9 mouse cellular contexts compared by ENCODE assay signal in genomic region chr14:62042305-62043116, GRCm38 (mm10).
A peak's percentile ranks its signal among the peaks of the same experiment; 100 is the strongest.
DNase-seq lines count a peak whose midpoint lies in the region; ATAC-seq and TF ChIP-seq lines count a peak whose summit lies in the region.
"Had no signal": no experiment of that assay in that cellular context is flagged by ENCODE, and none has a peak within 500 bp of the region (broad histone marks: within the 10 kb centered on the region; RNA-seq: fewer than 3 reads in every experiment).

No protein-coding gene starts in this region.

- no peaks in the 10 kb centered on the region for H3K36me3 ChIP-seq in midbrain, embryonic 13.5 days
- no peaks in the 10 kb centered on the region for H3K36me3 ChIP-seq in small intestine, adult 2 months (ENCODE audit: control insufficient read depth, insufficient read depth, low read length)
- H3K36me3 ChIP-seq: limb, embryonic 13.5 days had no signal

- 51% methylated on average over 11 of the region's 11 CpGs for WGBS in midbrain, embryonic 13.5 days
- WGBS in small intestine, adult 2 months: 49% methylated on average over 11 of the region's 11 CpGs

- H3K27me3 ChIP-seq in midbrain, embryonic 13.5 days: no peaks in the 10 kb centered on the region
- no peaks in the 10 kb centered on the region for H3K27me3 ChIP-seq in small intestine, adult 2 months (ENCODE audit: control insufficient read depth, insufficient read depth, low read length)
- H3K27me3 ChIP-seq: limb, embryonic 13.5 days had no signal

- ATAC-seq in cerebellum, adult (ENCODE audit: insufficient number of reproducible peaks, low FRiP score, low TSS enrichment): no peak
- peak; percentile 76 for ATAC-seq in midbrain, embryonic 13.5 days

- intact Hi-C loops in heart, postnatal 36 days (cut with DNase I): loop anchor here (1.0 to 10.0 kb wide), 5 partner anchors 210 to 708 kb away; no protein-coding TSS in a partner anchor

- no peak overlapping the region for H3K9ac ChIP-seq in midbrain, embryonic 13.5 days (replicated peaks)
- H3K9ac ChIP-seq: limb, embryonic 13.5 days had no signal

- TF ChIP-seq CTCF in small intestine, adult 2 months (IDR thresholded peaks at IDR 0.05; ENCODE audit: extremely low read depth, insufficient read length, insufficient replicate concordance, low read depth, low read length): peak; percentile 6; the same call in 1 of the 2 replicates

- H3K4me2 ChIP-seq in midbrain, embryonic 13.5 days (replicated peaks): no peak overlapping the region
- H3K4me2 ChIP-seq: limb, embryonic 13.5 days had no signal

- no peak overlapping the region for H3K4me3 ChIP-seq in midbrain, embryonic 13.5 days (replicated peaks)
- H3K4me3 ChIP-seq in small intestine, adult 2 months (ENCODE audit: low read depth, low read length): no peak overlapping the region
- H3K4me3 ChIP-seq: limb, embryonic 13.5 days had no signal

- H3K27ac ChIP-seq in midbrain, embryonic 13.5 days: no peak overlapping the region
- H3K27ac ChIP-seq in small intestine, adult 2 months (ENCODE audit: insufficient read depth, low read depth, low read length): no peak overlapping the region
- H3K27ac ChIP-seq: limb, embryonic 13.5 days had no signal

- H3K4me1 ChIP-seq in midbrain, embryonic 13.5 days (replicated peaks): no peaks in the 10 kb centered on the region
- no peaks in the 10 kb centered on the region for H3K4me1 ChIP-seq in small intestine, adult 2 months (ENCODE audit: control insufficient read depth, insufficient read depth, insufficient read length, low read length)
- H3K4me1 ChIP-seq: limb, embryonic 13.5 days had no signal

- no peak for TF ChIP-seq POLR2A in small intestine, adult 2 months (IDR thresholded peaks at IDR 0.05; ENCODE audit: low read depth, low read length)

- H3K9me3 ChIP-seq in midbrain, embryonic 13.5 days: no peaks in the 10 kb centered on the region; the same call in 1 of the 2 replicates
- H3K9me3 ChIP-seq: limb, embryonic 13.5 days had no signal

- peak; percentile 22 for DNase-seq in cerebellum, adult 11 months
- DNase-seq in adipocyte (ENCODE audit: low spot score): peak; percentile 80
- DNase-seq in embryo, embryonic 10 days (ENCODE audit: low spot score): peak; percentile 64
- peak; percentile 70 to 77 for DNase-seq in heart, postnatal 36 days
- DNase-seq in layer of hippocampus, postnatal 36 days: peak; percentile 54 to 77

Comparison
In these comparisons a context has a peak if more than half of its experiments do, and no peak if none do; other contexts are left out.
1. DNase-seq: peak in every context shown above with its lines; median percentile 80 in adipocyte; 74 in heart, postnatal 36 days; 66 in layer of hippocampus, postnatal 36 days; 64 in embryo, embryonic 10 days; 22 in cerebellum, adult 11 months.